Mouse (Mus musculus) kidney, adult 8-10 months (tissue): ENCODE results near the gene Lypd5.
A peak's percentile ranks its signal among the peaks of the same experiment; 100 is the strongest.

Experiments used
- DNase-seq, 2 experiments: peaks; one replicate each; pipeline ENCODE4 v3.0.0; 2022

Lypd5 gene

DNA sequence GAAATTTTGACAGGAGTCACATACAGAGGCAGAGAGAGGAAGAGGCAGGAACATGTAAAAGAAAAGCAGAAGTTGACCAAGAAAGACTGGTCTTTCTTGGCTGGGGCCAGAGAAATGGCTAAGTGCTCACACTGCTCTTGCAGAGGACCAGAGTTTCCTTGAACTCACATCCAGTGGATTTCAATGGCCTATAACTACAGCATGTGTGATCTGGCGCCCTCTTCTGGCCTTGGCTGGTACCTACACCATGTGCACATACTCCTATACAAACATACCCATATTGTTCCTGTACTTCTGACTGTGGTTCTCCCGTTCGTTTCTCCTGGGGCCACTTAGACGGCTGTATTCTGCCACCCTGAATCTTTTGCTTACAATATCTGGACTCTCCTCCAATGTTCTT is 12.0 kb downstream of the Lypd5 start:
- DNase-seq: no peak

- DNase-seq: no peak
Measured at GRCm38 (mm10) chr7:24363228-24363627, 14.2 kb downstream of the Lypd5 start.

DNA sequence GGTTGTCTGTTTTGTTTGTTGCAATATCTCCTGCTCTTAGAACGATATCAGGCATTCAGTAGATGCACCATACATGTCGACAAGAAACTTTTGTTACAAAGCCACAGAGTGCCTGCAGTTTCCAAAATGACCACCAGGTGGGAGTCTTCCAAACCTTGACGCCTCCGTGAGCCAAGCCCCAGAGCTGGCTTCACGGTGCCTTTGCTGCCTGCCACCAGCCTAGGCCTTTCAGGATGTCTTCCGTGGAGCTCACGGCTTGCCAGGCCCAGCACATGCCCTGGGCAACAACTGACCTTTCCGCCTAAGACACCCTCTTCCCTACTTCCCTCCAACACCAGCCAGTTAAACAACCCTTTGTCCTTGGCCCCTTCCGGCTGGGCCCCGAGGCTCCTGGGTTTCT is 15.8 kb downstream of the Lypd5 start:
- DNase-seq: peak; percentile 49 to 84

GRCm38 (mm10) chr7:24365258-24366014 is 16.4 kb downstream of the Lypd5 start:
- DNase-seq: no peak

DNA sequence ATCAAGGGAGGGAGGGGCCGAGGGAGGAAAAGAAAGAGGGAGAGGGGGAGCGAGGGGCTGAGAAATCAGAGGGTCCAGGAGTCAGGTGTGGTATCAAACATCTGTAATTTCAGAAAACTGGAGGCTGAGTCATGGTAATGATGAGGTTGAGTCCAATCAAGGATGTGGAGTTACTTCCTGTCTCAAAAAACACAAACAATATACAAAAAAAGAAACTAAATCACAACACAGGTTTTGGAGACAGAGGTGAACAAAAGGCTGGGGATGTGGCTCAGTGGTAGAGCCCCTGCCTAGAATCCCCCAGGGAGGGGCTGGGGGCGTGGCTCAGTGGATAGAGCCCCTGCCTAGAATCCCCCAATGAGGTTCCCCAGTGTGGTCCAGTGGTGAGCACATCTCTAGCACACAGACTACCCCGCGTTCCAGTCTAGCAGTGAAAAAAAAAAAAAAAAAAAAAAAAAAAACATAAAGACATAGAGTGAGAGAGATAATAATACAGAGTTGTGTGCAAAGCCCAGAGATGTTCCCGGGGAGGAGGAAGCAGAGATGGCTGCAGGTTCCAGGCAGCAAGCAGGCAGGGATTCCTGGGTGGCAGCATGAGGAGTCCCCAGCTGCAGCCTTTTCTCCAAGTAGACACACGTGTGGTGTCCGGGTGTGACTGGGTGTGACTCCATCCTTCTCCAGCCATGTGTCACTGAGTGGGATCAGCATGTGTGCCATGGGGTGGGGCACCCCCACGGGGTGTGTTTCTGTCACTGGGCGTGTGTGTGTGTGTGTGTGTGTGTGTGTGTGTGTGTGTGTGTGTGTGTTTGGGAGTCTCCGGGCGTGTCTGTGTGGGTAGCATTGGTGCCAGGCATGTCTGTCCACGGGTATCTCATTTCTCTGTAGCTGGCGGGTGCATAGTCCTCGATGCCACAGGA is 18.0 kb downstream of the Lypd5 start:
- DNase-seq: no peak

DNA sequence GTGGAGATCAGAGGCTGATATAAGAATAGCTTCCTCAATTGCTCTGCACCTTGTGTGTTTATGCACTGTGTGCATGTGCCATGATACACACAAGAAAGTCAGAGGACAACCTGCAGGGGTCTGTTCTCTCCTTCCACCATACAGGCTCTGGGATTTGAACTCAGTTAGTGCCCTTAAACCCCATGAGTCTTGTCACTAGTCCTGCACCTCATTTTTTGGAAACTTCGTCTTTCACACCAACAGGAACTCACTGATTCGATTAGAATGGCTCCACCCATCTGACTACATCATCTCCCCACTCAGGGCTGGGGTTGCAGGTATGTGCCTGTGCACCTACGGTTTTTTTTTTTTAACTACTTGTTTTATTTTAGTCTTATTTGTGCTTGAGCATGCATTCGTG is 19.2 kb downstream of the Lypd5 start:
- DNase-seq: no peak

GRCm38 (mm10) chr7:24368946-24369345 is 19.9 kb downstream of the Lypd5 start:
- DNase-seq: no peak

DNA sequence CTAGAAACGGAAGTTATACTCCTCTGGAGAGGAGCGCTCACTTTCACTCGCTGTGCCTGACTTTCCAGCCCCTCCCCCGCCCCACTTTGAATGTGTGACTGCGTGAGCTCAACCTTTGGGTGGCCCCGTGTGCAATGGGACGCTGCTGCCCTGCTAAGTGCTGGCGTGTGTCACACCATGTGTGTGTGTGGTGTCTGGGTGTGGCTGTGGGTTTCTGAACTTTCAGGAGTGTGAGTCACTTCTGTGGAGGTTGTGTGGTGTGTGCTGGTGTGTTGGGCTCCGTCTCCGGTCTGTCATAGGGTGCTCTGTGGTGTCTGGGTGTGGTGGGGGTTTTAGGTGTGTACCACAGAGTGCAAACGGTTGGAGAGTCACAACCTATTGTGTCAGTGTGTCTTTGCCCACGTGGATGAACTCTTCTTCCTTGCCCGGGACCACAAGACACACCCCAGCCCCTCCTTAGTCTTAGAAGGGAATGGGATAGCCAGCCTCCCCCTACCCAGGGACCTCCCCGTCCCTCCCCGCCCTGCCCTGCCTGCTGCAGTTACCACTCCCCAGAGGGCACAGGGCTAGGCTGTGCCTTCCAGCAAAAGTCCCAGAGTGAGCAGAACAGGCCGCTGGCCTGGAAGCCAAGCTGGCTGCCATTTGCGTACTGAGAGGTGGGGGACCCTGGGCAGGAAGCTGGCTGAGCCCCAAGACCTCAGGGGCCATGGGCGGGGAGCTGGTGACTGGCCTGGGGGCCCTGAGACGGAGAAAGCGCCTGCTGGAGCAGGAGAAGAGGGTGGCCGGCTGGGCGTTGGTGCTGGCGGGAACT is 20.9 kb downstream of the Lypd5 start, which contains the start of gene Kcnn4:
Gene Kcnn4, plus strand, starts transcription at position 533 of the 811 bp plus-strand sequence.
- DNase-seq: no peak

GRCm38 (mm10) chr7:24371012-24371808 is 22.2 kb downstream of the Lypd5 start:
- no peak for DNase-seq

DNA sequence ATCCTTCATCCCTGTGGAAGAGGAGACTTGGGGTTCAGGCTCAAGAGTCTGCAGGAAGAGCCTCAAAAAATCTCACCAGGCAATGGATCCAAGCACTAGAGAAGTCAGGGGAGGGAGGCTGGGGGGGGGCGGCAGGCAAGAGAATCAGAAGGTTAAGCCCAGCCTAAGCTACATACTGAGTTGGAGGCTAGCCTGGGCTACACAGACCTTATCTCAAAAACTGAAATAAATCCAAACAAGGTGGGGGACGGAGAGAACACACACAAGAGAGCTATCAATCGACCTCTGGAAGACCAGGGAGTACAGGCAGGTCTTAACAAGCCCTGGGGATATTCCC is 22.8 kb downstream of the Lypd5 start:
- no peak for DNase-seq

DNA sequence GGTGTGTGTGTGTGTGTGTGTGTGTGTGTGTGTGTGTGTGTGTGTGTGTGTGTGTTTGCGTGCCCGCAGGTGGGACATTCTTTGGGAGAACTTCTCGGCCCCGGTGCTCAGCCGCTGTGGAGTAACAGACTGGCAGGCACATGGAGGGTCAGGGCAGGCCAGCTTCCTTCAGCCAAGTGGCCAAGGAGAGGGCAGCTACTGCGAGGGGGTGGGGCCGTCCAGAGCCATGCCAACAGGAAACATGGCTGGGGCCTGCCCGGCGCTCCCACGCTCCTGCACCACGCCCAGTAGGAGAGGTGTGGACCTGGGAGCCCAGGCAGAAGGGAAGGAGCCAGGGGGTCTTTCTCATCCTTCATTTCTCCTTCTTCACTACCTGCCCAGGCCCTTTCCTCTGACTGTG is 23.3 kb downstream of the Lypd5 start:
- no peak for DNase-seq

GRCm38 (mm10) chr7:24372786-24373185 is 23.8 kb downstream of the Lypd5 start:
- DNase-seq: no peak

- DNase-seq: peak in 1 of 2 experiments; percentile 18
Measured at GRCm38 (mm10) chr7:24373538-24374379, 24.8 kb downstream of the Lypd5 start.

- no peak for DNase-seq
Measured at GRCm38 (mm10) chr7:24376456-24376855, 27.5 kb downstream of the Lypd5 start.

DNA sequence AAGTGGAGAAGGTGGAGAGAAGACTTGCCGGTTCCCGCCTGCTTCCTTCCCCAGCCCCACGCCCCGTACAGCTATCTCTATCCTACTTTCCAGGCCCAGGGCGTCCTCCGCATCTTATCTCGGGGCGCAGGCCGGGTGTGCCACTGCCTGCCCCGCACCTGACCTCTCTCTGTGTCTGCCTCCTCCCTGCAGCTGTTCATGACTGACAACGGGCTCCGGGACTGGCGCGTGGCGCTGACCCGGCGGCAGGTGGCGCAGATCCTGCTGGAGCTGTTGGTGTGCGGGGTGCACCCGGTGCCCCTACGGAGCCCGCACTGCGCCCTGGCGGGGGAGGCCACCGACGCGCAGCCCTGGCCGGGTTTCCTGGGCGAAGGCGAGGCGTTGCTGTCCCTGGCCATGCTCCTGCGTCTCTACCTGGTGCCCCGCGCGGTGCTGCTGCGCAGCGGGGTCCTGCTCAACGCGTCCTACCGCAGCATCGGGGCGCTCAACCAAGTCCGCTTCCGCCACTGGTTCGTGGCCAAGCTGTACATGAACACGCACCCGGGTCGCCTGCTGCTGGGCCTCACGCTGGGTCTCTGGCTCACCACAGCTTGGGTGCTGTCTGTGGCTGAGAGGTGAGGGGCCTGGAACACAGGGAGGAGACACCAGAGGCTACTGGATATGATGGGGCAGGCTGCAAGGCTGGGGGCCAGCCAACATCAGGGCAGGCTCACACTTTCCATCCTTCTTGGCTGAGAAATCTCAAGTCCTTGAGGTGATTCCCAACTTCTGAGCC is 28.3 kb downstream of the Lypd5 start:
- DNase-seq: peak in 1 of 2 experiments; percentile 19

DNA sequence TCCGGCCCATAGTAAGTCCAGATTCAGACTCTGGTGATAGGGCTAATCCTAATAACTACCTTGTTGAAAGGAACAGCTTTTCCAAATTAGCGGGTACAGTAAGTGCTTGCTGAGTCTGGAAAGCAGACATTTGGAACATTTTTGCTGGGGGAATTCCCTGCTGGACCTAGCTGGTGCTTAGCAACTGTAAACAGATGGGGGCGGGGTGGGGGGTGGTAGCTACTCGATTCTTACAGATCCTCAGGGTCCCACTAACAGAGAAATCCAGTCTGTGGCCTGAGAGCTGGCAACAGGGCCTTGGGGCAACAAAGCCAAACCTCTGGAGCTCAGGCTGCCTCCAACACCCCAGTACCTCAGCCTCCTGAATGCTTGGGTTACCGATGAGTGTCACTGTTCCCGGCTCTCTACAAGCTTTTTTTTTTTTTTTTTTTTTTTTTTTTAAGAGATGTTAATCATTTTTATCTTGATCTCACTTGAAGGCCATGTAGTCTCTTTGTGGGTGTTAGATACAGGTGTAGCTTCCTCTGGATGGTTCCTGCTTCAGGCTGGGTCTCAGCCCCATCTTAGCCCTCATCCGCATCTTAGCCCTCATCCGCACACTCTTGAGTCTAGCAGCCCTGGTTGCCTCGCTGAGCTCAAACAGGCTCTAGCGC is 29.2 kb downstream of the Lypd5 start:
- no peak for DNase-seq

- no peak for DNase-seq
Measured at GRCm38 (mm10) chr7:24379934-24380333, 30.9 kb downstream of the Lypd5 start.

GRCm38 (mm10) chr7:24380370-24380769 is 31.4 kb downstream of the Lypd5 start:
- DNase-seq: no peak

DNA sequence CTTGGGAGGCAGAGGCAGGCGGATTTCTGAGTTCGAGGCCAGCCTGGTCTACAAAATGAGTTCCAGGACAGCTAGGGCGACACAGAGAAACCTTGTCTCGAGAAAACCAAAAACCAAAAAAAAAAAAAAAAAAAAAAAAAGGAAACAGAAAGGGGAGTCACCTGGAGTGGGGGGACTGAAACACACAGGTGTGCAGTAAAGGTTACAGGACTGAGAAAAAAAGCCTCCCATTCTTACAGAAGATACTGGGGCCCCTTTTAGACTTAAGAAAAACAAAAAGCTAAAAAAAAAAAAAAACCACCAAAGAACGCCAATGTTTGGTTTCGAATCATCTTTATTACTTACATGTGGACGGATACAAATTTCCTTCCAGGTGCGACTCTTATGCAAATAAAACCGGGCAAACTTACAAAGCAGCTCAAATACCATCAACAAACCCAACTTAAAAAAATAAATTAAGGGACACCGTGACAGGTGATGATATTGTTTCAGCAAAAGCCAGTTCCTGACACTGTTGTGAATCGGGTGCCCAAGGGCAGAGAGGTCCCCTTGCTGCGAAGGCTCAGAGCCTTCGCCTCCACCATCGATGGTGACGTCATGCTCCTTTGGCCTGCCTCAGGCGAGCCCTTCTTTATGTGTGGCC is 33.9 kb downstream of the Lypd5 start:
- no peak for DNase-seq
